Mouse (Mus musculus) neural tube, embryonic 12.5 days (tissue): ENCODE measurements around the gene Tm2d3. TPM values are rescaled to one million over a fixed set of nuclear protein-coding genes. Genes with fewer than 3 reads are reported as not detected.
A peak's percentile ranks its signal among the peaks of the same experiment; 100 is the strongest.

ENCODE experiments used
- ATAC-seq: fragments of 200-750 bp; cut with Nextera tagmentation; 2 replicates; pipeline ENCODE4 v1.8.0; 2017; ENCODE audit warnings: low read depth, mild to moderate bottlenecking, moderate TSS enrichment, moderate library complexity; ENCODE audit not compliant: low FRiP score
- H3K27ac ChIP-seq: fragments of 300-500 bp; sonication (generic); 2 replicates; pipeline ENCODE4 v1.5.1; 2016
- H3K27me3 ChIP-seq: fragments of 300-500 bp; sonication (generic); replicated peaks from 2 replicates; pipeline ENCODE4 v1.6.1; 2016; ENCODE audit warnings: mild to moderate bottlenecking
- H3K36me3 ChIP-seq: fragments of 300-500 bp; sonication (generic); 2 replicates; pipeline ENCODE4 v1.6.1; 2016; ENCODE audit warnings: mild to moderate bottlenecking
- H3K4me1 ChIP-seq: fragments of 300-500 bp; sonication (generic); 2 replicates; pipeline ENCODE4 v1.6.1; 2016
- H3K4me2 ChIP-seq: fragments of 300-500 bp; sonication (generic); replicated peaks from 2 replicates; pipeline ENCODE4 v1.6.1; 2016; ENCODE audit warnings: mild to moderate bottlenecking
- H3K4me3 ChIP-seq: fragments of 300-500 bp; sonication (generic); 2 replicates; pipeline ENCODE4 v1.5.1; 2016
- H3K9ac ChIP-seq: fragments of 300-500 bp; sonication (generic); 2 replicates; pipeline ENCODE4 v1.6.1; 2016; ENCODE audit warnings: mild to moderate bottlenecking
- H3K9me3 ChIP-seq: fragments of 300-500 bp; sonication (generic); 2 replicates; pipeline ENCODE4 v1.6.1; 2016; ENCODE audit warnings: mild to moderate bottlenecking
- WGBS: fragments of 180-500 bp; shearing (Covaris S2); methylation state at CpG from one replicate; pipeline ENCODE4 v1.1.7; 2016; 5-methylcytosine and 5-hydroxymethylcytosine counted together
- polyA plus RNA-seq: library from polyadenylated mRNA; unstranded; fragments of >200 nt; fragmentation: Nextera tagmentation; extraction: Ambion mirVana; gene quantifications from 2 replicates; pipeline ENCODE4 v1.2.1, GENCODE M21; 2016

Gene Tm2d3
- polyA plus RNA-seq, 1 experiment from 2014 or later, result 66.6 TPM

DNA sequence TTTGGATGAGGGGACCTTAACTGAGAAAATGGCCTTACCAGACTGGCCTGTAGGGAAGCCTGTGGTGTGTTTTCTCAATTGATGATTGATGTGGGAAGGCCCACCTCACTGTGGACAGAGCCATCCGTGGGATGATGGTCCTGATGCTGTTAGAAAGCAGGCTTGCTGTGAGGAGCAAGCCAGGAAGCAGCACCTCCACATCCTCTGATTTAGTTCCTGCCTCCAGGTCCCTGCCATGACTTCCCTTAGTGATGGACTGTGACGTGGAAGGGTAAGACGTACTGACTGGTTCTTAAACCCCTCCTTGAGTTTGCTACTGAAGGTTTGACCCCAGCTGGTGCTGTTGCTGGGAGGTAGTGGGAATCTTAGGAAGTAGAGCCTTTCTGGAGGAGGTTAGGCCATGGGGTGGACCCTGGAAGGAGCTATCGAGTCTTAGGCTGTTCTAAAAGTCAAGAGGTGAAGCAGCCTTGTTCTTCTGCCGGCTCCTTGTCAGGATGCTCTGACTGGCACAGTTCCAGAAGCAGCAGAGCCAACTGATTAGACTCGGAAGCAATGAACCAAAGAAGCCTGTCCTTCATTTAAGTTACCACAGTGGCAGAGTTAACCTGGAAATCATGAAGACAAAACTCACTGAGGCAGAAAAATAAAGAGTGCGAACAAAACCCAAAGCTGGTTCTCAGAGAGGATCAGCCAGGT is 11.9 kb upstream of the Tm2d3 start:
- ATAC-seq, result no peak
- Histone ChIP-seq H3K9ac (no peak overlapping the region), H3K27ac (no peak overlapping the region), H3K4me1 (no peaks in the 10 kb centered on the region), H3K36me3 (peaks cover 4% of the 10 kb centered on the region; the same call in 1 of the 2 replicates), H3K9me3 (no peaks in the 10 kb centered on the region), H3K27me3 (no peaks in the 10 kb centered on the region), H3K4me2 (no peak overlapping the region), H3K4me3 (no peak overlapping the region)
- 82% methylated on average over 7 of the region's 7 CpGs for WGBS

DNA sequence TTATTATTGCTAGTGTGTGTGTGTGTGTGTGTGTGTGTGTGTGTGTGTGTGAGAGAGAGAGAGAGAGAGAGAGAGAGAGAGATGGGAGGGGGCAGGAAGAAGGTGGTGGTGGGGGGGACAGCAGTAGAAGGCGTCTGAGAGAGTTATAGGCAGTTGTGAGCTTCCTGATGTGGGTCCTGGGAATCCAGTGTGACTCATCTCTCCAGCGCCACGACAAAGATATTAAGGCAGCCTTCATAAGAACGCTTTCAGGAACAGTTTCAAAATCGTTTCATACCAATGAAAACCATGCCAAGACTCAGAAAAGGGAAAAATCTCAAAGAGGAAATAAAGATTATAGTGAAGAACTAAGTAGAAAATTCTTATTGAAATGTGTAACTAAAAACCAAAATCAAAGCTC is 9.8 kb upstream of the Tm2d3 start:
- Histone ChIP-seq H3K9ac (no peak overlapping the region), H3K9me3 (no peaks in the 10 kb centered on the region), H3K27me3 (no peaks in the 10 kb centered on the region), H3K4me1 (no peaks in the 10 kb centered on the region), H3K36me3 (no peaks in the 10 kb centered on the region; the same call in 1 of the 2 replicates), H3K27ac (no peak overlapping the region), H3K4me3 (no peak overlapping the region), H3K4me2 (no peak overlapping the region)
- WGBS, result 82% methylated on average over 5 of the region's 5 CpGs
- no peak for ATAC-seq

- 54% methylated on average over 7 of the region's 7 CpGs for WGBS
Measured at GRCm38 (mm10) chr7:65684256-65684835, 6.6 kb upstream of the Tm2d3 start.

GRCm38 (mm10) chr7:65686664-65687063 is 4.3 kb upstream of the Tm2d3 start:
- ATAC-seq, result no peak
- Histone ChIP-seq H3K4me1 (no peaks in the 10 kb centered on the region), H3K27me3 (no peaks in the 10 kb centered on the region), H3K9me3 (no peaks in the 10 kb centered on the region), H3K9ac (no peak overlapping the region), H3K4me2 (no peak overlapping the region), H3K4me3 (no peak overlapping the region), H3K27ac (no peak overlapping the region), H3K36me3 (peaks cover 7% of the 10 kb centered on the region)
- 90% methylated on average over 9 of the region's 9 CpGs for WGBS

More at GRCm38 (mm10) chr7:65684256-65684835, 6.6 kb upstream of the Tm2d3 start:
- no peak overlapping the region for H3K27ac ChIP-seq
- no peak overlapping the region for H3K4me3 ChIP-seq
- peaks cover 7% of the 10 kb centered on the region for H3K36me3 ChIP-seq
- H3K9me3 ChIP-seq, result no peaks in the 10 kb centered on the region
- H3K4me2 ChIP-seq, result no peak overlapping the region
- no peaks in the 10 kb centered on the region for H3K4me1 ChIP-seq
- no peak for ATAC-seq
- no peak overlapping the region for H3K9ac ChIP-seq
- H3K27me3 ChIP-seq, result no peaks in the 10 kb centered on the region

- Histone ChIP-seq H3K27ac (no peak overlapping the region), H3K4me1 (peaks cover 14% of the 10 kb centered on the region), H3K9ac (no peak overlapping the region), H3K4me3 (no peak overlapping the region), H3K36me3 (peaks cover 13% of the 10 kb centered on the region), H3K27me3 (no peaks in the 10 kb centered on the region), H3K4me2 (no peak overlapping the region; the same call in 1 of the 2 replicates), H3K9me3 (no peaks in the 10 kb centered on the region)
- ATAC-seq, result no peak
- 82% methylated on average over 8 of the region's 8 CpGs for WGBS
Measured at GRCm38 (mm10) chr7:65691929-65692605, 1.1 kb downstream of the Tm2d3 start.

DNA sequence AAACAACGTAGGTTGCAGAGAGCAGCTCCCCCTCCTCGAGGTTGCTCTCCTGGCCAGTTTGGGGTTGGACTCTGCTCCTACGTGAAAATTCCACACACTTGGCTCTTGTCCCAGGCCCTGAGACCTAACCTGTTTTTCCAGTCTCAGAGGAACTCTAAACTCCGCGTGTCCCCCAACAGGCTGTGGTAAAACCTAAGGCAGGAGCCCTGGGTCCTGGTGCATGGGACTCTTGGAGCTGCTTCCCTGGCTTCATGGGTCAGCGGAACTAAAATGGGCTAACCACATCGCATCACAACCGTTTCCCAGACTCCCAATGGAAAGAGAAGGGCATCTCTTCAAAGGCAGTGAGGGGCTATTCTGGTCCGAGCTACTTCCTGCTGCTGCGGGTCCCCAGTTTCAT is 1.9 kb downstream of the Tm2d3 start:
- peak overlapping the region; percentile 79 for H3K9ac ChIP-seq
- peak overlapping the region; percentile 78 for H3K4me2 ChIP-seq
- ATAC-seq, result no peak; the same call in 1 of the 2 replicates
- peaks cover 19% of the 10 kb centered on the region for H3K36me3 ChIP-seq
- 3% methylated on average over 10 of the region's 10 CpGs for WGBS
- H3K27ac ChIP-seq, result no peak overlapping the region
- H3K9me3 ChIP-seq, result no peaks in the 10 kb centered on the region
- H3K27me3 ChIP-seq, result no peaks in the 10 kb centered on the region
- peak overlapping the region; percentile 85 for H3K4me3 ChIP-seq
- peaks cover 14% of the 10 kb centered on the region for H3K4me1 ChIP-seq

GRCm38 (mm10) chr7:65693301-65693821 is 2.4 kb downstream of the Tm2d3 start:
- Histone ChIP-seq H3K4me2 (peak overlapping the region; percentile 78), H3K36me3 (peaks cover 24% of the 10 kb centered on the region), H3K27me3 (no peaks in the 10 kb centered on the region), H3K4me3 (peak overlapping the region; percentile 85), H3K9me3 (no peaks in the 10 kb centered on the region), H3K9ac (peak overlapping the region; percentile 79), H3K4me1 (peaks cover 14% of the 10 kb centered on the region), H3K27ac (peak overlapping the region; percentile 69)
- ATAC-seq, result peak; percentile 96
- WGBS, result under 1% methylated on average over 51 of the region's 52 CpGs

GRCm38 (mm10) chr7:65696450-65696849 is 5.5 kb downstream of the Tm2d3 start:
- 72% methylated on average over 2 of the region's 2 CpGs for WGBS
- no peak for ATAC-seq
- Histone ChIP-seq H3K9ac (no peak overlapping the region), H3K4me1 (peaks cover 14% of the 10 kb centered on the region), H3K4me3 (no peak overlapping the region), H3K27me3 (no peaks in the 10 kb centered on the region), H3K9me3 (no peaks in the 10 kb centered on the region), H3K4me2 (no peak overlapping the region), H3K36me3 (peaks cover 52% of the 10 kb centered on the region), H3K27ac (no peak overlapping the region)

- no peak for ATAC-seq
- no peak overlapping the region for H3K9ac ChIP-seq
- peaks cover 52% of the 10 kb centered on the region for H3K36me3 ChIP-seq
- no peak overlapping the region for H3K4me3 ChIP-seq
- H3K27me3 ChIP-seq, result no peaks in the 10 kb centered on the region
- H3K4me1 ChIP-seq, result no peaks in the 10 kb centered on the region
- no peak overlapping the region for H3K27ac ChIP-seq
- H3K9me3 ChIP-seq, result no peaks in the 10 kb centered on the region
- 89% methylated on average over 7 of the region's 7 CpGs for WGBS
- no peak overlapping the region for H3K4me2 ChIP-seq
Measured at GRCm38 (mm10) chr7:65702076-65702475, 11.1 kb downstream of the Tm2d3 start.

GRCm38 (mm10) chr7:65704818-65705242 is 13.9 kb downstream of the Tm2d3 start:
- 21% methylated on average over 10 of the region's 10 CpGs for WGBS
- ATAC-seq, result no peak
- Histone ChIP-seq H3K4me3 (no peak overlapping the region), H3K9me3 (no peaks in the 10 kb centered on the region), H3K4me1 (no peaks in the 10 kb centered on the region), H3K36me3 (peaks cover 27% of the 10 kb centered on the region), H3K9ac (no peak overlapping the region), H3K27ac (no peak overlapping the region), H3K27me3 (no peaks in the 10 kb centered on the region), H3K4me2 (peak overlapping the region; percentile 46)

GRCm38 (mm10) chr7:65708506-65708905 is 17.5 kb downstream of the Tm2d3 start:
- Histone ChIP-seq H3K36me3 (no peaks in the 10 kb centered on the region), H3K9ac (no peak overlapping the region), H3K4me1 (no peaks in the 10 kb centered on the region), H3K4me3 (no peak overlapping the region), H3K9me3 (no peaks in the 10 kb centered on the region), H3K4me2 (no peak overlapping the region), H3K27ac (no peak overlapping the region), H3K27me3 (no peaks in the 10 kb centered on the region)
- no peak for ATAC-seq
- whole genome bisulfite sequencing, result 88% methylated on average over 1 of the region's 1 CpGs

GRCm38 (mm10) chr7:65710301-65710700 is 19.3 kb downstream of the Tm2d3 start:
- Histone ChIP-seq H3K27me3 (no peaks in the 10 kb centered on the region), H3K27ac (no peak overlapping the region), H3K9ac (no peak overlapping the region), H3K4me1 (no peaks in the 10 kb centered on the region), H3K4me3 (no peak overlapping the region), H3K36me3 (no peaks in the 10 kb centered on the region), H3K4me2 (no peak overlapping the region), H3K9me3 (no peaks in the 10 kb centered on the region)
- WGBS, result 67% methylated on average over 3 of the region's 3 CpGs
- ATAC-seq, result no peak
